Mouse (Mus musculus) liver, embryonic 15.5 days (tissue): Measurements from ENCODE around the gene Lrch2. TPM values are rescaled to one million over a fixed set of nuclear protein-coding genes. Genes with fewer than 3 reads are reported as not detected.
"Not testable (repeated sequence)": the region's sequence is repeated elsewhere in the genome, so short reads cannot be mapped to it uniquely, and the experiment has no call there.

Experiments used
- ATAC-seq: fragments of 200-750 bp; cut with Nextera tagmentation; 2 replicates; pipeline ENCODE4 v1.8.0; 2017; ENCODE audit warnings: moderate number of reproducible peaks, mild to moderate bottlenecking, moderate library complexity; ENCODE audit not compliant: insufficient read depth
- H3K27ac ChIP-seq: fragments of 300-500 bp; sonication (generic); replicated peaks from 2 replicates; pipeline ENCODE4 v1.5.1; 2015; ENCODE audit warnings: mild to moderate bottlenecking, inconsistent platforms
- H3K27me3 ChIP-seq: fragments of 300-500 bp; sonication (generic); 2 replicates; pipeline ENCODE4 v1.6.1; 2015; ENCODE audit warnings: mild to moderate bottlenecking, inconsistent platforms
- H3K36me3 ChIP-seq: fragments of 300-500 bp; sonication (generic); replicated peaks from 2 replicates; pipeline ENCODE4 v1.6.1; 2015; ENCODE audit warnings: moderate library complexity, mild to moderate bottlenecking, inconsistent platforms
- H3K4me1 ChIP-seq: fragments of 300-500 bp; sonication (generic); replicated peaks from 2 replicates; pipeline ENCODE4 v1.6.1; 2015; ENCODE audit warnings: inconsistent platforms
- H3K4me2 ChIP-seq: fragments of 300-500 bp; sonication (generic); 2 replicates; pipeline ENCODE4 v1.6.1; 2015; ENCODE audit warnings: moderate library complexity, mild to moderate bottlenecking, inconsistent platforms
- H3K4me3 ChIP-seq: fragments of 300-500 bp; sonication (generic); replicated peaks from 2 replicates; pipeline ENCODE4 v1.5.1; 2015; ENCODE audit warnings: mild to moderate bottlenecking, inconsistent platforms
- H3K9ac ChIP-seq: fragments of 300-500 bp; sonication (generic); 2 replicates; pipeline ENCODE4 v1.6.1; 2015; ENCODE audit warnings: moderate library complexity, mild to moderate bottlenecking, inconsistent platforms
- H3K9me3 ChIP-seq: fragments of 300-500 bp; sonication (generic); replicated peaks from 2 replicates; pipeline ENCODE4 v1.6.1; 2016; ENCODE audit warnings: inconsistent platforms
- WGBS: fragments of 180-500 bp; shearing (Covaris S2); methylation state at CpG from one replicate; pipeline ENCODE4 v1.1.7; 2015; ENCODE audit warnings: mixed read lengths; ENCODE audit not compliant: insufficient replicate concordance; 5-methylcytosine and 5-hydroxymethylcytosine counted together
- polyA plus RNA-seq: library from polyadenylated mRNA; unstranded; fragments of >200 nt; fragmentation: Nextera tagmentation; extraction: Ambion mirVana; gene quantifications from 2 replicates; pipeline ENCODE4 v1.2.1, GENCODE M21; 2015

Gene Lrch2
- polyA plus RNA-seq: 0.12 TPM in 2 replicates

DNA sequence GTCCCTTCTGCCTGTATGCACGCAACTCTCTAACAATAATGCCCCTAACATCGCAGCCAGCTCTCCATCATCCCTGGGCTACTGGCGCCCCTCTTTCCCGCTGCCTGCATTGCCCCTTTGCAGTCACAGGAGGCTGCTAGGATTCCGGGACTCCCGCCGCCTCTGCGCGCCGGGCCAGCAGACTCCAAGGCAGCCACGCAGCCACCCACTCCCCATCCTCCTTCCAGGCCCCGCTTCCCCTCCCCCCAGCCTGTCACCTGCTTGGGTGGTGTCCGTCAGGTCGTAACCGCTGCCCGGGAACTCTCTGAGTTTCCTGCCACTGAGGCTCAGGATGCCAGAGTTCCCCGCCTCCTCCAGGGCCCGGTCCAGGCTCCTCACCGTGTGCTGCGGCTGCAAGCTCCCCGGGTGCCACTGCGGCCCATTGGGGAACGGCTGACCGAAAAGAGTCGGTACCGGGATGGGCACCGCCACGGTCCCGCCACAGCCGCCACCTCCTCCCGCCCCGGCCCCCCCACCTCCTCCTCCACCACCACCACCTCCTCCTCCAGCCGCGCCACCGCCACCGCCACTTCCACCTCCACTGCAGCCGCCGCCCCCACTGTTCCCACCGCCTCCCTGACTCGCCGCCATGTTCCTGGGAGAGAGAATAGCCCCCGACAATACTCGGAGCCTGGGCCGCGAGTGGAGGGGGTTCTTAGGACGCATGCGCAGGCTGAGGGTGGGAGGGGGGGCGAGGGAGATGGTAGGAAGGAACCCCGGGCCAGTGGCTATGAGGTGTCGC lies at the start of gene Lrch2:
Gene Lrch2 (minus strand): TSS at position 661 of the 781 bp plus-strand sequence.
- Histone ChIP-seq H3K4me1 (no peaks in the 10 kb centered on the region), H3K27me3 (peaks cover 6% of the 10 kb centered on the region; the same call in 1 of the 2 replicates), H3K27ac (no peak within 1 kb of the TSS), H3K9ac (no peak within 1 kb of the TSS), H3K9me3 (no peaks in the 10 kb centered on the region), H3K4me3 (peak within 1 kb of the TSS; percentile 29), H3K4me2 (peak within 1 kb of the TSS; percentile 30), H3K36me3 (no peaks in the 10 kb centered on the region)
- no peak for ATAC-seq
- 21% methylated on average over 43 of the region's 50 CpGs for WGBS

DNA sequence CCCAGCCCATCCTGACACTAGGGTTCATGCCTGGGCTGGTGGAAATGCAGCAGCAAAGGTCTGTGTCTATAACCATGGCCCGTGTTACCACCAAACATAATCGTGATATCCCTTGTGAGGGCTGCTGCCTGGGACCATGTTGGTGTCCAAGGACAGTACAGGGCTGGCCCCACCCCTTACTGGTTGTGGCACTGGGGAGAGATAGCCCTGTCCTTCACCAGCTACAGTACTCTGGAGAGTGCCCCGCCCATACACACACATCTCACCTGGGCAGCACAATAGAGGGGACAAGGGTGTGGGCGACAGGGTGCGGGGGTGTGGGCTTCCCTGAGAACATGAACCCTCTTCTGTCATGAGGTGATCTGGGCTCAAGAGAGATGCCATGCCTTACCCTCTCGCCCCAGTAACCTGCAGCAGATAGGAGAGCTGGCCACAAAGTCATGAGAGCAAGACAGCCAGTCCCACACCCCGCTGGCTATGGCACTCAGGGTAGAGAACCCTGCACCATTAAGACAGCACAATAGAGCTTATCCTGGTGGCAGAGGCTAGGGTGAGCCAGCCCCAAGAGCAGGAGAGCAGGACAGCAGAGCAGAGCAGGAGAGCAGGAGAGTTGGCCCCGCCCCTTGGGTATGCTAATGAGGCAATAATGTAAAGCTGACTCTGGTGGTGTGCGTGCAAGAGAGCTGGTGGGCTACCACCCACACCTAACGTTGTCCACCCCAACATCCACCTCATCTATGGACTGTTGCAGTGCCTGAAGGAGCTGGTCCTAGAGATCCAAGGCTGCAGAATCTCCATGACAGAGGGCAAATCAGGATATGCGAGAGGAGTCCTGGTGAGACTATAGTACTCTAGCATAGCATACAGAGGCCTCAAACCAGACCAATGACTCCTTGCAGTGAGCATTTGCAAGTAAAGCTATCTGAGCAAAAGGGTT lies 12.7 kb downstream of the Lrch2 start:
- Histone ChIP-seq H3K27me3 (no peaks in the 10 kb centered on the region), H3K36me3 (no peaks in the 10 kb centered on the region), H3K4me2 (no peak overlapping the region), H3K4me1 (no peaks in the 10 kb centered on the region), H3K27ac (no peak overlapping the region), H3K9me3 (no peaks in the 10 kb centered on the region), H3K9ac (no peak overlapping the region), H3K4me3 (no peak overlapping the region)
- ATAC-seq: no peak
- 52% methylated on average over 11 of the region's 11 CpGs for WGBS

DNA sequence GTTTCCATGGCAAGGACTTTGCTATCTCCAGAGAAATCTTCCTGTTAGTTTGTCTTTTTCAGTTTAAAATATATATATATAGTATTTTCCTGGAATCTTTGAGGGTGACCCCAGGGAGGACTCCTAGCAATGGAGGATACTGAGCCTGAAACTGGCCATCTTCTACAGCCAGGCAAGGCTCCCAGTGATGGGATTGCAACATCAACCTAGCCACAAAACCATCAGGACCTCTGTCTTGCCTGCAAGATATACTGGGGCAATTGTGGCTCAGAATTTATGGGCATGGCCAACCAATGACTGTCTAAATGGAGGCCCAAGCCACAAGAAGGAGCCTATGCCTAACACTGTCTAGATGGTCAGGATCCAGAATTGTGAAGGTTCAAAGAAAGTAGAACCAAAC lies 15.5 kb downstream of the Lrch2 start:
- Histone ChIP-seq H3K9ac (no peak overlapping the region), H3K27me3 (no peaks in the 10 kb centered on the region)
- no peak for ATAC-seq

DNA sequence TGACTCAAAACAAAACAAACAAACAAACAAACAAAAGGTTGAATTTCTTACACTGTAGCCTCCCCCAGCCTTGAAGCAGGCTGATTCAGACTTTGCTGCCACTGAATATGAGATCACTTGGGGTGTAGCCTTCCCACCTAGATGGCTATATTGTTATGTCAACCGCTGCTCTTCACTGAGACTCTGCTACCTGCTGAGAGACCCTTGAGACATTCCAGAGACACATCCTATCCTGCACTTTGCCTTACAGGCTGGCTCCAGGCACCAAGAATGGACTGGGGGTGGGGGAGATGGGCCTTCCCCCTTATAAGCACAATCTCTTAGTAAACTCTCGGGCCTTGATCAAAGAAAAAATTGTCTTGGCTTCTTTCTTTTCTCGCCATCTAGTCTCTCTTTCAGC lies 16.8 kb downstream of the Lrch2 start:
- not testable (repeated sequence) for H3K4me2 ChIP-seq, ATAC-seq, H3K9me3 ChIP-seq, H3K4me3 ChIP-seq, H3K27me3 ChIP-seq, H3K36me3 ChIP-seq, H3K27ac ChIP-seq, H3K9ac ChIP-seq, H3K4me1 ChIP-seq
- 58% methylated on average over 3 of the region's 3 CpGs for WGBS

More for the DNA sequence above, 15.5 kb downstream of the Lrch2 start:
- Histone ChIP-seq H3K9me3 (no peaks in the 10 kb centered on the region), H3K4me2 (no peak overlapping the region), H3K27ac (no peak overlapping the region), H3K4me3 (no peak overlapping the region), H3K4me1 (no peaks in the 10 kb centered on the region), H3K36me3 (no peaks in the 10 kb centered on the region)

DNA sequence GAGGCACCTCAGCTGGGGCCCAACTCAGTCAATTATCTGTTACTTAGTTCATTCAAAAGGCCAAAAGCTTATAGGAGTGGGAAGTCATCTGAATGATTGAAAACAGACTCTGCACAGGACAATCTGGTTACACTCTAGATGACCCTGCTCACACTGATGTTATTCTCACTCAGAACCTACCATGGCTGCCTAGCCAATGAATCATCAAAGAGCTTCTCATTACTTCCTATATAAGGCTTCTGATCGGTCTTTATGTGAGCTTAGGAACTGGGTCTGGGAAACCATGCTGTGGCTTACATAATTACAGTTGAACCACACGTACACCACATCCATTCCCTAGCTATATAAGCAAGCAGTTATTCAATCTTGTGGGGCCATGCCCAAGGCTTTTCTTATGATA lies 18.3 kb downstream of the Lrch2 start:
- WGBS: 48% methylated on average over 2 of the region's 2 CpGs
- Histone ChIP-seq H3K9me3 (no peaks in the 10 kb centered on the region), H3K36me3 (no peaks in the 10 kb centered on the region), H3K27me3 (no peaks in the 10 kb centered on the region), H3K9ac (no peak overlapping the region), H3K4me3 (no peak overlapping the region), H3K27ac (no peak overlapping the region), H3K4me1 (no peaks in the 10 kb centered on the region), H3K4me2 (no peak overlapping the region)
- no peak for ATAC-seq

DNA sequence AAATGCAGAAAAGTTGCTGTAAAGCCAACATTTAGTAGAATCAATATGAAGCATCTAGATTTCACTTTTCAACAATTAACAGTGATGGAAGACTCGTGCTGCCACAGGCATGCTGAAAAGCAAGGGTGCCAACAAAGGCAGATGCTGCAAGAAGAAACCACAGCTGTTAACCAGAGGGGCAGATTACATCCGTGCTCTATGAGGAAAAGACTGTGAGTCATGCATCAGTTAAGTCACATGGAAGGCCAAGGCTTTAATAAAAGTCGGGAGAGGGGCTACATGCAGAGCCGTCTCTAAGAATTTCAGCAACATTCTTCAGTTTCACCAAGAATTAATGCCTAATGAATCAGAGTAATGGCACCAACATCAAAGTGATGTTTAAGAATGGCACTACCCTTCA lies 22.2 kb downstream of the Lrch2 start:
- WGBS: 54% methylated on average over 4 of the region's 4 CpGs
- no peak overlapping the region for H3K4me2 ChIP-seq

DNA sequence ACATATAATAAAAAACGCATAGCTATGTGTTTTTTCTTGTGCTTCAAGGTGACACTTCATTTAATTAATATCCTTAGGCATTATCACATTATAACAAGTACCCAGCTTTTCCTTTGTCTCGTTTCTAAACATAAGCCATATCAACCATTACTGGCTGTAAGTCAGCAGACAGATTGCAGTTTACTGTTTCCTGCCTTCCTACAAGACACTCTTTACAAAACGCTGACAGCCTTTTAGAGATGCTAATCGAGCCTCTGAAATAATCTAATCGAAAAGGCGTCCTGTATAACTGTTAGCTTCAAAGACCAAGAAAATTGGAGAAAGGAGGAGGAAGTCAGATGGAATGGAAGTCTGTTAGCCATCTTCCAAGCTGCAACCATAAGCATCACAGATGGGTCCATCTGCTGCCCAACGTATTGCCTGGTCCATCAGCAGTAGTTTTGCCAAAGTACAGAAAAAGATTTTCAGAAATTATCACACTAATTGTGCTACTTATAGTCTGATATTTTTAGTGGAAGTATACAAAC lies 26.2 kb downstream of the Lrch2 start:
- Histone ChIP-seq H3K27me3 (no peaks in the 10 kb centered on the region), H3K4me2 (no peak overlapping the region), H3K9ac (no peak overlapping the region), H3K4me1 (no peaks in the 10 kb centered on the region), H3K36me3 (no peaks in the 10 kb centered on the region), H3K9me3 (no peaks in the 10 kb centered on the region), H3K4me3 (no peak overlapping the region), H3K27ac (no peak overlapping the region)
- WGBS: 55% methylated on average over 7 of the region's 7 CpGs
- no peak for ATAC-seq

More for the DNA sequence above, 22.2 kb downstream of the Lrch2 start:
- ATAC-seq: no peak
- no peak overlapping the region for H3K27ac ChIP-seq
- H3K9ac ChIP-seq: no peak overlapping the region
- H3K36me3 ChIP-seq: no peaks in the 10 kb centered on the region
- no peaks in the 10 kb centered on the region for H3K9me3 ChIP-seq
- H3K27me3 ChIP-seq: no peaks in the 10 kb centered on the region
- no peaks in the 10 kb centered on the region for H3K4me1 ChIP-seq
- no peak overlapping the region for H3K4me3 ChIP-seq

DNA sequence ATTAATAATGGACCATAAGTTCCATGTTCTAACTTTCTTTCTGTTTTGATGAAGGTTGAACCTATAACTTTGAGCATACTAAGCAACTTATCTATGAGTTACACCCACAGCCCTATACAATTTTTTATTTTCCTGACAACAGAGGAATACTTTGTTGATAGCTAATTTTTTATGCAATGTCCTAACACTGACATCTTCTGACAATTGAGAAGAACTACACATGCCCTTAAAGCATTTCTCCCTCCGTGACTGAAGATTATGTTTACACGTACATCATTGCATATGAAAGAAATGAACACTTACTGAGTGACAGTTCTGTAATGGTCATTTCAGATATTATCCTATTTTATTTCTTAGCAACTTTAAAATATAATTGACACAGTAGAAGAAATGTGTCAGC lies 64.3 kb downstream of the Lrch2 start:
- Histone ChIP-seq H3K36me3 (no peaks in the 10 kb centered on the region), H3K9ac (no peak overlapping the region), H3K27ac (no peak overlapping the region), H3K4me2 (no peak overlapping the region), H3K27me3 (no peaks in the 10 kb centered on the region), H3K9me3 (no peaks in the 10 kb centered on the region), H3K4me3 (no peak overlapping the region), H3K4me1 (no peaks in the 10 kb centered on the region)
- no peak for ATAC-seq
- 56% methylated on average over 2 of the region's 2 CpGs for WGBS

DNA sequence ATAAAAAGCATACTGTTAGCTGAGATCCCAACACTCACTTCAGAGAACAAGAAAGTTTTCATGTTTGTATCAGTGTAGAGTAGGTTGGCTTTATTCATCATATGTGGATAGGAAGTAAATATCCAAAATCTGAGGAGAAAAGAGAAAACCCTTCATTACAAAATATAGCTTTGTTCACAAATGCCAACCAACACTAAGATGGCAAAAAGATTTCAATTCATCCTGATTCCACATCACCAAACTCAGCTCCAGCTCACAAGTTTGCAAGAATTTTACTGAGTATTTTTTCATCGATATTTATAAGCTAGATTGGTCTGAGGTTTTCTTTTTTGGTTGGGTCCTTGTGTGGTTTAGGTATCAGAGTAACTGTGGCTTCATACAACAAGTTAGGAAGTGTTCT lies 100.3 kb downstream of the Lrch2 start, which contains the start of gene Vmn1r239-ps:
Gene Vmn1r239-ps (minus strand): TSS at position 101 of the 400 bp plus-strand sequence.
- H3K36me3 ChIP-seq, ATAC-seq, H3K27ac ChIP-seq, H3K4me1 ChIP-seq, H3K9ac ChIP-seq, H3K9me3 ChIP-seq, H3K27me3 ChIP-seq, H3K4me3 ChIP-seq, H3K4me2 ChIP-seq: not testable (repeated sequence)
- WGBS: 39% methylated on average over 1 of the region's 1 CpGs

DNA sequence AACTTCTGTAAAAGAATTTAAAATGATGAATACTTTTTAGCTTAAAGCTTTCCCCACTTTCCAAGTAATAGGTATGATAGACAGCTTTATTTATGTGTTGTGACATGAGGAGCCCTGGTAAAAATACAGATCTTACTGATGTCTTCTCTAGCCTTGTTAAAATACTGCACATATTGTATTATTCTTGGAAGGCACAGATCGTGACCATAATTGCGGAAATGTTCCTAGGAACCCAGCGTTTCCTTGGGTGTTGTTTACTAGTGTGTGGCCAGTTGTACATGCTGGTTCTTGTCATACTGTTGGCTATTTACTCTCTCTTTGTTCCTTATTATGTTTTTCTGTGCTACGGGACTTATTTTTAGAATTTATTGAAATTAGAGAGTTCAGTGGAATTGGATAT lies 110.5 kb downstream of the Lrch2 start:
- no peak for ATAC-seq
- WGBS: 68% methylated on average over 4 of the region's 4 CpGs

DNA sequence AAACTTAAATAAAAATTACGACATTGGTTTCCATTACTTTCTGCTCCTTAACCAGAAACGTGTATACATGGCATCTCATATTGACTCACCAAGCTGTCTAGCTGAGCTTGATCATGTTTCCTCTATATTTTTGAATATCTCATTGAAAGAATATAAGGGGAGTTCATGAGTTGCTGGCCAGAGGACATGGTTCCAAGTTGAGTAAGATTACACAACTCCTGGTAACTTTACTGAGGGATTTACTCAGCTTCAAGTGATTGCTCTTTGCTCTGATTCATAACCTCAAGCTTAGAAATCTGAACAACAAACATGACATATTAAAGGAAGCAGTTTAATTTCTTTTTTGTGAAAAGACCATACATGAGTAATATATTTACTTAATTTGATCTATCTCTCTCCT lies 118.5 kb downstream of the Lrch2 start:
- H3K9me3 ChIP-seq: no peaks in the 10 kb centered on the region
- H3K4me3 ChIP-seq: no peak overlapping the region
- H3K4me2 ChIP-seq: no peak overlapping the region
- H3K27ac ChIP-seq: no peak overlapping the region
- 55% methylated on average over 2 of the region's 2 CpGs for WGBS
- no peaks in the 10 kb centered on the region for H3K36me3 ChIP-seq
- ATAC-seq: no peak
- no peak overlapping the region for H3K9ac ChIP-seq
- no peaks in the 10 kb centered on the region for H3K27me3 ChIP-seq
- H3K4me1 ChIP-seq: no peaks in the 10 kb centered on the region

More for the DNA sequence above, 110.5 kb downstream of the Lrch2 start:
- Histone ChIP-seq H3K9me3 (no peaks in the 10 kb centered on the region), H3K36me3 (no peaks in the 10 kb centered on the region), H3K4me3 (no peak overlapping the region), H3K4me1 (no peaks in the 10 kb centered on the region), H3K27me3 (no peaks in the 10 kb centered on the region), H3K27ac (no peak overlapping the region), H3K4me2 (no peak overlapping the region), H3K9ac (no peak overlapping the region)
